Mouse (Mus musculus) intestine, embryonic 14.5 days (tissue): ENCODE measurements around the gene Sumf2. TPM values are rescaled to one million over a fixed set of nuclear protein-coding genes. Genes with fewer than 3 reads are reported as not detected.
"Not testable (repeated sequence)": the region's sequence is repeated elsewhere in the genome, so short reads cannot be mapped to it uniquely, and the experiment has no call there.

ENCODE experiments used
- ATAC-seq: fragments of 200-750 bp; cut with Nextera tagmentation; replicated peaks from 2 replicates; pipeline ENCODE4 v1.8.0; 2017; ENCODE audit warnings: low read depth, moderate number of reproducible peaks, moderate TSS enrichment, moderate library complexity; ENCODE audit not compliant: low FRiP score, low TSS enrichment
- DNase-seq: peaks from one replicate; pipeline ENCODE4 v3.0.0-alpha.2; 2018; ENCODE audit warnings: low spot score
- H3K27ac ChIP-seq: fragments of 300-500 bp; sonication (generic); 2 replicates; pipeline ENCODE4 v1.5.1; 2014; ENCODE audit warnings: low read depth, mild to moderate bottlenecking, control low read depth
- H3K27me3 ChIP-seq: fragments of 300-500 bp; sonication (generic); replicated peaks from 2 replicates; pipeline ENCODE4 v1.6.1; 2014; ENCODE audit warnings: low read length, control low read depth; ENCODE audit not compliant: control insufficient read depth, insufficient read depth
- H3K36me3 ChIP-seq: fragments of 300-500 bp; sonication (generic); 2 replicates; pipeline ENCODE4 v1.6.1; 2014; ENCODE audit warnings: low read length, control low read depth; ENCODE audit not compliant: control insufficient read depth, insufficient read depth
- H3K4me1 ChIP-seq: fragments of 300-500 bp; sonication (generic); replicated peaks from 2 replicates; pipeline ENCODE4 v1.6.1; 2014; ENCODE audit warnings: low read length, control low read depth, mixed read lengths; ENCODE audit not compliant: control insufficient read depth, insufficient read depth
- H3K4me2 ChIP-seq: fragments of 300-500 bp; sonication (generic); 2 replicates; pipeline ENCODE4 v1.6.1; 2014; ENCODE audit warnings: low read length
- H3K4me3 ChIP-seq: fragments of 300-500 bp; sonication (generic); 2 replicates; pipeline ENCODE4 v1.5.1; 2014; ENCODE audit warnings: low read depth, low read length, control low read depth, mixed read lengths
- H3K9ac ChIP-seq: fragments of 300-500 bp; sonication (generic); 2 replicates; pipeline ENCODE4 v1.6.1; 2014; ENCODE audit warnings: mild to moderate bottlenecking, low read length
- H3K9me3 ChIP-seq: fragments of 300-500 bp; sonication (generic); 2 replicates; pipeline ENCODE4 v1.6.1; 2016; ENCODE audit warnings: low read length, control low read depth; ENCODE audit not compliant: control insufficient read depth
- WGBS: fragments of 180-500 bp; shearing (Covaris S2); extraction: QIAGEN DNeasy Blood & Tissue Kit; methylation state at CpG from one replicate; pipeline ENCODE4 v1.1.7; 2014; 5-methylcytosine and 5-hydroxymethylcytosine counted together
- polyA plus RNA-seq: library from polyadenylated mRNA; unstranded; fragments of >200 nt; fragmentation: Nextera tagmentation; extraction: Ambion mirVana; gene quantifications from 2 replicates; pipeline ENCODE4 v1.2.1, GENCODE M21; 2014

Sumf2 gene
- polyA plus RNA-seq, 1 experiment from 2014 or later: 47.8 TPM

DNA sequence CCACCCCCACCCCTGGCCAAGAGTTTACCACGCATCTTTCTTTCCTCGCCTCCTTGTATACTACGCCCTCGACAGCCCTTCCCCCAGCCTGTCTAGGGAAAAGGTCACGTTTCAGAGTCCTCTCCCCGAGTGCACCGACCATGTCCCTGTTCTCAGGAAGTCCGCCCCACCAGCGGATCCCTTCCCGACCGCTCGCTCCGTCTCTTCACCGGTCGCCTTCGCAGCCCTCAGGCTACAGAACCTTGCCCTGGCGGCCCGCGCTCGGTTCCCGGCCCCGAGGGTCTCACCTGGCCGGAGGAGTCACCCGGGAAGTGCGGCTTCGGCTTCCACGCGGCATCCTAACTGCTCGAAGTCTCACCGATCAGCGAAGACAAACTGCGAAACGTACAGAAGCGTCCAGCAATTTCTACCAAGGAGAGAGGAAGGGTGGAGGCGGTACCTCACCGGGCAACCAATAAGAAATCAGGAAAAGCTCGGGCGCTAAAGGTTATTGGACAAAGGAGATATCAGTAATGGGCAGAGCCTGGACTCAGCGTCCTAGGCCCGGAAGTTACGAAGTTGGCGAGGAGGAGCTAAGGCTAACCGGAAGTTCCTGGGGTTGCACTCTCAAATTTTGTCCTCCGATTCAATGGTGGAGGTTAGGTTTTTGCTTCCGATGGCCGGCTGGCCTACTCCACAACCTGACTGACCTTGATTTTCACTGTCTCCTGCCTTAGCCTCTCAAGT lies 40.3 kb downstream of the Sumf2 start, which contains the start of gene Chchd2:
Gene Chchd2, minus strand, starts transcription at position 560 of the 726 bp plus-strand sequence.
- H3K4me3 ChIP-seq: peak within 1 kb of the TSS; percentile 67
- peak; percentile 94 for DNase-seq

GRCm38 (mm10) chr5:129890390-129890789 lies 43.6 kb downstream of the Sumf2 start:
- H3K4me2 ChIP-seq, H3K27me3 ChIP-seq, DNase-seq, H3K36me3 ChIP-seq, H3K4me1 ChIP-seq, H3K9me3 ChIP-seq, H3K9ac ChIP-seq, H3K27ac ChIP-seq, ATAC-seq, H3K4me3 ChIP-seq: not testable (repeated sequence)
- WGBS: 82% methylated on average over 4 of the region's 7 CpGs

More for the DNA sequence above, 40.3 kb downstream of the Sumf2 start, which contains the start of gene Chchd2:
- Histone ChIP-seq H3K9ac (peak within 1 kb of the TSS; percentile 80), H3K4me2 (peak within 1 kb of the TSS; percentile 95), H3K36me3 (peaks cover 24% of the 10 kb centered on the region), H3K9me3 (no peaks in the 10 kb centered on the region), H3K27ac (peak within 1 kb of the TSS; percentile 90), H3K27me3 (no peaks in the 10 kb centered on the region), H3K4me1 (peaks cover 7% of the 10 kb centered on the region; the same call in 1 of the 2 replicates)
- under 1% methylated on average over 46 of the region's 46 CpGs for WGBS
- ATAC-seq: peak; percentile 98

DNA sequence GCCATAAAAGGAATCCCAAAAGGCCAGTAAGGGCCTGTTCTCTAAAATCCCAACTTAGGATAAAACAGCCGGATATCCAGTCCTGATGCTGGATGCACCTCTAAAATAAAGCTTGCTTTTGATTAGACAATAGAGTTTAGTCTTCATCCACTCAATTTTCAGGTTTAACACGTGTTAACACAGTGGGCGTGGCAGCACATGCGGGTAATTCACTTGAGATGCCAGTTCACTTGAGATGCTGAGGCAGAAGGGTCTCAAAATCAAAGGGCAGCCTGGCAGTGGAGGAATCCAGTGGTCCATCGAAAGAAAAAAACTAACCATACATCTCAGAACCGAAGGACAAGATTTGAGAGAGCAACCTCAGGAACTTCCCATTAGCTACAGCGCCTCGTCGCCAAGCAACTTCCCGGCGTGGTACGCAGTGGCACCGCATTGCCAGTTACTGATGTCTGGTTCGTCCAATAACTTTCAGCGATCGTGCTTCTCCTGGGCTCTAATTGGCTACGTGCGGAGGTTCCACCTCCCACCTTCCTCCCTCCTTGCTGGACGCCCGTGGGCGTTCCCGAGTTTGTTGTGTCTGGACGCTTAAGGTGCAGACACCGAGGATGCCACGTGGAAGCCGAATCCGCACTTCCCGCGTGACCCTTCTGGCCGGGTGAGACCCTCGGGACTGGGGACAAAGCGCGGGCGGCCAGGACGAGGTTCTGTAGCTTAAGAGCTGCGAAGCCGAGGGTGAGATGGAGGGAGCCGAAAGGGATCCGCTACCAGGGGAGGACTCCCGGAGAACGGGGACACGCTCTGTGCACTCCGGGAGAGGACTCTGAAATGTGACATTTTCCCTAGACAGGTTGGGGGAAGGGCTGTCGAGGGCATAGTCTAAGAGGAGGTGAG lies 48.7 kb downstream of the Sumf2 start, which contains the start of gene Zbed5:
Gene Zbed5, plus strand, starts transcription at position 526 of the 891 bp plus-strand sequence.
- H3K4me3 ChIP-seq: peak within 1 kb of the TSS; percentile 83
- ATAC-seq (peak; percentile 97), DNase-seq (peak; percentile 88)
- no peaks in the 10 kb centered on the region for H3K36me3 ChIP-seq
- 2% methylated on average over 44 of the region's 44 CpGs for WGBS
- H3K27me3 ChIP-seq: no peaks in the 10 kb centered on the region
- H3K4me2 ChIP-seq: peak within 1 kb of the TSS; percentile 83
- no peaks in the 10 kb centered on the region for H3K9me3 ChIP-seq
- H3K9ac ChIP-seq: peak within 1 kb of the TSS; percentile 53
- no peak within 1 kb of the TSS for H3K27ac ChIP-seq
- peaks cover 7% of the 10 kb centered on the region for H3K4me1 ChIP-seq

DNA sequence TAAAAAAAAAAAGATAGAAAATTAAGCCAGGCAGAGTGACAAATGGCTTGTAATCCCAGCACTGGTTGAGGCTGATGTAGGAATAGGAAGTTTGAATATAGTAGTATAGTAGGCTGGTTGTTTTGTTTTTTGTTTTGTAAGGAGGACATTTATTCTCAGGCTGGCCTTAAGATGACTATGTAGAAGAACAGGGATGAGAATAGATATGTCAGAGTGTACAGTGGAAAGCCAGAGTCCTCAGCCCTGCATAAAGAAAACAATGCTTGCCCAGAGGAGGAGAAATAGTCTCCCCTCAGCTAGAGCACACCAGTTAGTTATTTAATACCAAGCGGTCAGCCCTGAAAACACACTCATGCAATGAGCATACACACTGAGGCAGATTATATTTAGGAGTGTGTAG lies 51.7 kb downstream of the Sumf2 start, which contains the start of gene Phkg1:
Gene Phkg1, minus strand, starts transcription at position 101 of the 400 bp plus-strand sequence.
- 97% methylated on average over 1 of the region's 1 CpGs for WGBS
- Histone ChIP-seq H3K27me3 (no peaks in the 10 kb centered on the region), H3K4me2 (no peak within 1 kb of the TSS), H3K4me1 (peaks cover 7% of the 10 kb centered on the region), H3K9ac (no peak within 1 kb of the TSS), H3K27ac (no peak within 1 kb of the TSS), H3K4me3 (no peak within 1 kb of the TSS), H3K36me3 (peaks cover 12% of the 10 kb centered on the region; the same call in 1 of the 2 replicates), H3K9me3 (no peaks in the 10 kb centered on the region)
- no peak for ATAC-seq
- no peak for DNase-seq

DNA sequence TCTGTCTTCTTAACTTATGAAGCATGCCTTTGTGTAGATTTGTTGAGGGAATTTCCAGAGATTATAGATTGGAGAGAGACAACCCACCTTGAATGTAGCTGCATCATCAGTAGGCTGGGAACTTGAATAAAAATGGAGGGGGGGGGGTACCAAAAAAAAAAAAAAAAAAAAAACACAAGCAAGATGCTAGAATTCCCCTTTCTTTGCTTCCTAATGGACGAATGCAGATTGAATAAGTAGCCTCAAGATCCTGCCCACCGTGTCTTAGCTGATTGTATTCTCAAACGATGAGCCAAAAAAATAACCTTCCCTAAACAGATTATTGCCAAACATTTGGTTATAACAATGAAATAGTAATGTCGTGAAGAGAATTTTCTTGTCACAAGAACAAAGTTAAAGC lies 61.0 kb downstream of the Sumf2 start:
- no peak for DNase-seq
- no peak for ATAC-seq
- H3K27ac ChIP-seq: peak overlapping the region; percentile 81
- H3K9ac ChIP-seq: peak overlapping the region; percentile 68
- peaks cover 5% of the 10 kb centered on the region; the same call in 1 of the 2 replicates for H3K36me3 ChIP-seq
- no peaks in the 10 kb centered on the region for H3K27me3 ChIP-seq
- H3K4me3 ChIP-seq: peak overlapping the region; percentile 62
- 0 out of 2 replicates have a peak, but pooled peaks cover 3% of the 10 kb centered on the region for H3K4me1 ChIP-seq
- peak overlapping the region; percentile 82 for H3K4me2 ChIP-seq
- WGBS: 25% methylated on average over 4 of the region's 4 CpGs
- H3K9me3 ChIP-seq: no peaks in the 10 kb centered on the region

DNA sequence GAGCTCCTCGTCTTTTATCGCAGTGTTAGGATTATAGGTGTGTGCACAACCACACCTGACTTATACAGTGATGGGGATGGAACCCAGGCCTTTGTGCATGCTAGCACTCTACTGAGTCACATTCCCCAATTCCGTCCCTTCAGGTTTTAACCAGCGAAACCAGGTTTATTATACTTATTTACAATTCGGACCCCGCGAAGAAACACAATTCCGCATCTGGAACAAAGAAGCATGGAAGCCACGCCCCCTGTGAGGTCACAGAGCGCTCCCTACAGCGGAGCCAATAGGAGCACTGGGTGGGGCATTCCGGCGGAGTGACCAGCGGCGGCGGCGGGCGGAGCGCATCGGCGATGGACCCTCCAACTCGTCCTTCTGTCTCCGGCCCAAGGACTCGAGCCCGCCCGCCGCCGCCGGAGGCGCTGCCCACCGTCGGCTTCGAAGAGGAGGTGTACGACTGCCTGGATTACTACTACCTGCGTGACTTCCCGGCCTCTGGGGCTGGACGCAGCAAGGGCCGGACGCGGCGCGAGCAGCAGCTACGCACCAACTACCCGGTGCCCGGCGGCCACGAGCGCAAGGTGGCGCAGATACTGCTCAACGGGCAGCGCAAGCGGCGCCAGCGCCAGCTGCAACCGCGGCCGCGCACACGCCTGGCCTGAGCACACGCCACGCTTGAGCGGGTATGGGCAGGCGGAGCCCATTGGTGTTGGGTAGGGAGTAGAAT lies 61.6 kb downstream of the Sumf2 start, which contains the start of gene Nupr1l:
Gene Nupr1l, plus strand, starts transcription at position 299 of the 724 bp plus-strand sequence.
- Histone ChIP-seq H3K9ac (peak within 1 kb of the TSS; percentile 68), H3K36me3 (peaks cover under 1% of the 10 kb centered on the region; the same call in 1 of the 2 replicates), H3K27ac (peak within 1 kb of the TSS; percentile 81), H3K9me3 (no peaks in the 10 kb centered on the region), H3K4me3 (peak within 1 kb of the TSS; percentile 62), H3K4me1 (0 out of 2 replicates have a peak, but pooled peaks cover 3% of the 10 kb centered on the region), H3K4me2 (peak within 1 kb of the TSS; percentile 82), H3K27me3 (no peaks in the 10 kb centered on the region)
- ATAC-seq (peak; percentile 98), DNase-seq (peak; percentile 96)
- under 1% methylated on average over 62 of the region's 63 CpGs for WGBS

- Histone ChIP-seq H3K9me3 (no peaks in the 10 kb centered on the region), H3K9ac (no peak overlapping the region; the same call in 1 of the 2 replicates), H3K4me2 (peak overlapping the region; percentile 82), H3K4me1 (0 out of 2 replicates have a peak, but pooled peaks cover 3% of the 10 kb centered on the region), H3K27me3 (no peaks in the 10 kb centered on the region), H3K4me3 (peak overlapping the region; percentile 62), H3K36me3 (no peaks in the 10 kb centered on the region), H3K27ac (no peak overlapping the region)
- DNase-seq (peak; percentile 52), ATAC-seq (no peak)
- 70% methylated on average over 9 of the region's 9 CpGs for WGBS
Observed at GRCm38 (mm10) chr5:129909147-129909546, 62.4 kb downstream of the Sumf2 start.
